Mouse (Mus musculus): Measurements from ENCODE around the gene Psap. TPM values are rescaled to one million over a fixed set of nuclear protein-coding genes. Genes with fewer than 3 reads are reported as not detected.

Gene Psap
- polyA plus RNA-seq, 1 experiment, result 443 TPM

- no peak for TF ChIP-seq CTCF (IDR thresholded peaks at IDR 0.05; ENCODE audit: extremely low read depth, insufficient read length, insufficient replicate concordance, low read depth, low read length)
- TF ChIP-seq POLR2A (IDR thresholded peaks at IDR 0.05; ENCODE audit: low read depth, low read length), result no peak
- H3K4me3 ChIP-seq (ENCODE audit: low read depth, low read length), result no peak overlapping the region
- 85% methylated on average over 6 of the region's 6 CpGs for WGBS
- no peaks in the 10 kb centered on the region for H3K36me3 ChIP-seq (ENCODE audit: control insufficient read depth, insufficient read depth, low read length)
- peaks cover 4% of the 10 kb centered on the region; the same call in 1 of the 2 replicates for H3K4me1 ChIP-seq (ENCODE audit: control insufficient read depth, insufficient read depth, insufficient read length, low read length)
- H3K27ac ChIP-seq (ENCODE audit: insufficient read depth, low read depth, low read length), result no peak overlapping the region
- H3K27me3 ChIP-seq (ENCODE audit: control insufficient read depth, insufficient read depth, low read length), result no peaks in the 10 kb centered on the region
Observed at GRCm38 (mm10) chr10:60273382-60273781, 4.0 kb upstream of the Psap start.

GRCm38 (mm10) chr10:60278006-60278399 lies 576 bp downstream of the Psap start:
- 3% methylated on average over 13 of the region's 13 CpGs for WGBS

GRCm38 (mm10) chr10:60278786-60279185 lies 1.4 kb downstream of the Psap start:
- H3K36me3 ChIP-seq (ENCODE audit: control insufficient read depth, insufficient read depth, low read length), result peaks cover 2% of the 10 kb centered on the region; the same call in 1 of the 2 replicates
- H3K27ac ChIP-seq (ENCODE audit: insufficient read depth, low read depth, low read length), result no peak overlapping the region
- WGBS, result 63% methylated on average over 3 of the region's 3 CpGs
- TF ChIP-seq CTCF (IDR thresholded peaks at IDR 0.05; ENCODE audit: extremely low read depth, insufficient read length, insufficient replicate concordance, low read depth, low read length) (no peak), POLR2A (IDR thresholded peaks at IDR 0.05; ENCODE audit: low read depth, low read length) (no peak)
- no peak overlapping the region for H3K4me3 ChIP-seq (ENCODE audit: low read depth, low read length)
- peaks cover 40% of the 10 kb centered on the region for H3K4me1 ChIP-seq (ENCODE audit: control insufficient read depth, insufficient read depth, insufficient read length, low read length)
- H3K27me3 ChIP-seq (ENCODE audit: control insufficient read depth, insufficient read depth, low read length), result no peaks in the 10 kb centered on the region

More at GRCm38 (mm10) chr10:60278006-60278399, 576 bp downstream of the Psap start:
- Histone ChIP-seq H3K4me1 (ENCODE audit: control insufficient read depth, insufficient read depth, insufficient read length, low read length) (peaks cover 34% of the 10 kb centered on the region), H3K36me3 (ENCODE audit: control insufficient read depth, insufficient read depth, low read length) (peaks cover 2% of the 10 kb centered on the region; the same call in 1 of the 2 replicates), H3K27ac (ENCODE audit: insufficient read depth, low read depth, low read length) (peak overlapping the region; percentile 78), H3K4me3 (ENCODE audit: low read depth, low read length) (peak overlapping the region; percentile 91), H3K27me3 (ENCODE audit: control insufficient read depth, insufficient read depth, low read length) (no peaks in the 10 kb centered on the region)
- TF ChIP-seq CTCF (IDR thresholded peaks at IDR 0.05; ENCODE audit: extremely low read depth, insufficient read length, insufficient replicate concordance, low read depth, low read length) (no peak), POLR2A (IDR thresholded peaks at IDR 0.05; ENCODE audit: low read depth, low read length) (no peak; the same call in 1 of the 2 replicates)

GRCm38 (mm10) chr10:60279290-60279940 lies 2.0 kb downstream of the Psap start:
- peak overlapping the region; percentile 54 for H3K4me3 ChIP-seq (ENCODE audit: low read depth, low read length)

GRCm38 (mm10) chr10:60279941-60280301 lies 2.5 kb downstream of the Psap start:
- Histone ChIP-seq H3K27me3 (ENCODE audit: control insufficient read depth, insufficient read depth, low read length) (no peaks in the 10 kb centered on the region), H3K4me3 (ENCODE audit: low read depth, low read length) (peak overlapping the region; percentile 26), H3K4me1 (ENCODE audit: control insufficient read depth, insufficient read depth, insufficient read length, low read length) (peaks cover 49% of the 10 kb centered on the region), H3K36me3 (ENCODE audit: control insufficient read depth, insufficient read depth, low read length) (peaks cover 2% of the 10 kb centered on the region; the same call in 1 of the 2 replicates), H3K27ac (ENCODE audit: insufficient read depth, low read depth, low read length) (no peak overlapping the region)
- TF ChIP-seq CTCF (IDR thresholded peaks at IDR 0.05; ENCODE audit: extremely low read depth, insufficient read length, insufficient replicate concordance, low read depth, low read length) (no peak), POLR2A (IDR thresholded peaks at IDR 0.05; ENCODE audit: low read depth, low read length) (no peak)
- 71% methylated on average over 9 of the region's 9 CpGs for WGBS

More at GRCm38 (mm10) chr10:60279290-60279940, 2.0 kb downstream of the Psap start:
- Histone ChIP-seq H3K4me1 (ENCODE audit: control insufficient read depth, insufficient read depth, insufficient read length, low read length) (peaks cover 44% of the 10 kb centered on the region), H3K36me3 (ENCODE audit: control insufficient read depth, insufficient read depth, low read length) (peaks cover 2% of the 10 kb centered on the region; the same call in 1 of the 2 replicates), H3K27ac (ENCODE audit: insufficient read depth, low read depth, low read length) (no peak overlapping the region; the same call in 1 of the 2 replicates), H3K27me3 (ENCODE audit: control insufficient read depth, insufficient read depth, low read length) (no peaks in the 10 kb centered on the region)
- 60% methylated on average over 8 of the region's 8 CpGs for WGBS
- no peak for TF ChIP-seq POLR2A (IDR thresholded peaks at IDR 0.05; ENCODE audit: low read depth, low read length)
- no peak for TF ChIP-seq CTCF (IDR thresholded peaks at IDR 0.05; ENCODE audit: extremely low read depth, insufficient read length, insufficient replicate concordance, low read depth, low read length)

GRCm38 (mm10) chr10:60280353-60280752 lies 2.9 kb downstream of the Psap start:
- H3K27ac ChIP-seq (ENCODE audit: insufficient read depth, low read depth, low read length), result no peak overlapping the region
- no peak for TF ChIP-seq POLR2A (IDR thresholded peaks at IDR 0.05; ENCODE audit: low read depth, low read length)
- WGBS, result 76% methylated on average over 6 of the region's 6 CpGs
- peaks cover 52% of the 10 kb centered on the region for H3K4me1 ChIP-seq (ENCODE audit: control insufficient read depth, insufficient read depth, insufficient read length, low read length)
- no peaks in the 10 kb centered on the region for H3K27me3 ChIP-seq (ENCODE audit: control insufficient read depth, insufficient read depth, low read length)
- peak overlapping the region; percentile 26; the same call in 1 of the 2 replicates for H3K4me3 ChIP-seq (ENCODE audit: low read depth, low read length)
- H3K36me3 ChIP-seq (ENCODE audit: control insufficient read depth, insufficient read depth, low read length), result peaks cover 2% of the 10 kb centered on the region; the same call in 1 of the 2 replicates

DNA sequence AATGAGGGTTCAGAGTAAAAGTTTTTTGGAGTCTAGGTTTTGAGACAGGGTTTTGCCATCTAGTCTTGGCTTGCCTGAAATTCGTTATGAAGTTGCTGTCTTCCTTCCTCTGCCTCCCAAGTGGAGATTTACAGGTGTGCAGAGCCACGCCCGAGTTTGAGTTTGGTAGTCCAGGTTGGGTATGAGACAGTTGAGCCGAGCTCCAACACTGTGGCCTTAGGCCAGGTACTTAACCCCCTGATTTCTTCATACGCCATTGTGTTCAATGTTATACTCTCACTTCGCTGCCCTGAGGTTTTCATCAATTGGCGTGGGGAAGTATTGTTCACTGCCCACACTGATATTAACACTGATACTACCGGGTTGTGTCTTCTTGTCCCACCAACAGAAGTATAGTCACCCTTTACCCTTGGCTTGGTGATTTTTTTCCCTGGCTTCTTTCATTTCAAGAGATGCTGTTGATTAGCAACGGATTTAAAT lies 4.2 kb downstream of the Psap start:
- Histone ChIP-seq H3K4me1 (ENCODE audit: control insufficient read depth, insufficient read depth, insufficient read length, low read length) (peaks cover 54% of the 10 kb centered on the region), H3K4me3 (ENCODE audit: low read depth, low read length) (no peak overlapping the region), H3K27me3 (ENCODE audit: control insufficient read depth, insufficient read depth, low read length) (no peaks in the 10 kb centered on the region), H3K36me3 (ENCODE audit: control insufficient read depth, insufficient read depth, low read length) (peaks cover 2% of the 10 kb centered on the region; the same call in 1 of the 2 replicates), H3K27ac (ENCODE audit: insufficient read depth, low read depth, low read length) (0 out of 2 replicates have a peak overlapping the region, but pooled peaks have one; percentile 50)
- TF ChIP-seq POLR2A (IDR thresholded peaks at IDR 0.05; ENCODE audit: low read depth, low read length), result no peak
- no peak for TF ChIP-seq CTCF (IDR thresholded peaks at IDR 0.05; ENCODE audit: extremely low read depth, insufficient read length, insufficient replicate concordance, low read depth, low read length)
- WGBS, result 51% methylated on average over 9 of the region's 9 CpGs
